Comparison of ENCODE assay signal across 9 mouse cellular contexts in the genomic region with DNA sequence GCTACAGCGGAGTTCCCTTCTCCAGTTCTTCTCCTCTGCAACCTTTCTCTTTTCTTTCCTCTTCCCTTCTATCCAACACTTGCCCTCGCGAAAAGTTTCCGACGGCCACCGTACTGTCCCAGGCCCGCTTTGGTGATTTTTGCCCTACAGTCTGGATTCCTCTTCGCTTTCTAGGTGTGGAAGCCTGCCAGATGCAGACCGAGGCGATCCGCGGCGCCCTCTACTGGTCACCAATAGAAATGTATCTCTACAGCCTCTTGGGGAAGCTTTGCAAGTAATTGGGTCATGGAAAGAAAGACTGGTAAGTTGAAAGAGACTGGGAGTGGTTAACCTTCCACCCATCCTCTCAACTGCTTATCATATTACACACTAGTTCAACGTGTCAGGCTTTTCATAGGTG. TPM values are rescaled to one million over a fixed set of nuclear protein-coding genes. Genes with fewer than 3 reads are reported as not detected.
DNase-seq lines count a peak whose midpoint lies in the region; ATAC-seq and TF ChIP-seq lines count a peak whose summit lies in the region.
"Had no signal": no experiment of that assay in that cellular context is flagged by ENCODE, and none has a peak within 500 bp of the region (broad histone marks: within the 10 kb centered on the region; RNA-seq: fewer than 3 reads in every experiment).

No protein-coding gene starts in this region.

- H3K4me2 ChIP-seq in forebrain, postnatal 0 days (ENCODE audit: low read depth) = peak overlapping the region; percentile 20; the same call in 1 of the 2 replicates
- H3K4me2 ChIP-seq in hindbrain, embryonic 16.5 days (ENCODE audit: low read length) = peak overlapping the region; percentile 30; the same call in 1 of the 2 replicates
- 0 out of 2 replicates have a peak overlapping the region, but pooled peaks have one; percentile 15 for H3K4me2 ChIP-seq in midbrain, embryonic 12.5 days (replicated peaks)
- peak overlapping the region; percentile 31 for H3K4me2 ChIP-seq in stomach, embryonic 15.5 days
- H3K4me2 ChIP-seq: neural tube, embryonic 12.5 days had no signal

- H3K9me3 ChIP-seq in forebrain, postnatal 0 days (ENCODE audit: low read length) = no peaks in the 10 kb centered on the region
- H3K9me3 ChIP-seq in hindbrain, embryonic 16.5 days (ENCODE audit: control insufficient read depth, low read length) = 0 out of 2 replicates have a peak, but pooled peaks cover 2% of the 10 kb centered on the region
- no peaks in the 10 kb centered on the region for H3K9me3 ChIP-seq in midbrain, embryonic 12.5 days
- no peaks in the 10 kb centered on the region for H3K9me3 ChIP-seq in stomach, embryonic 15.5 days
- H3K9me3 ChIP-seq: neural tube, embryonic 12.5 days had no signal

- under 1% methylated on average over 14 of the region's 14 CpGs for WGBS in forebrain, postnatal 0 days
- WGBS in hindbrain, embryonic 16.5 days = 2% methylated on average over 14 of the region's 14 CpGs
- WGBS in midbrain, embryonic 12.5 days = 2% methylated on average over 14 of the region's 14 CpGs
- WGBS in stomach, embryonic 15.5 days = 1% methylated on average over 14 of the region's 14 CpGs

- peak; percentile 64 for ATAC-seq in forebrain, postnatal 0 days
- 0 out of 2 replicates have a peak, but pooled peaks have one; percentile 40 for ATAC-seq in hindbrain, embryonic 16.5 days
- ATAC-seq in midbrain, embryonic 12.5 days (ENCODE audit: low FRiP score, low read depth) = peak; percentile 53; the same call in 1 of the 2 replicates
- ATAC-seq in stomach, embryonic 15.5 days (ENCODE audit: insufficient read depth, low FRiP score, low read depth) = peak; percentile 35; the same call in 1 of the 2 replicates

- H3K27ac ChIP-seq in forebrain, postnatal 0 days (ENCODE audit: low read depth, low read length) = no peak overlapping the region
- H3K27ac ChIP-seq in hindbrain, embryonic 16.5 days (ENCODE audit: low read depth, low read length) = no peak overlapping the region
- H3K27ac ChIP-seq in left cerebral cortex, adult 2 months = no peak overlapping the region
- H3K27ac ChIP-seq in midbrain, embryonic 12.5 days (replicated peaks) = no peak overlapping the region
- no peak overlapping the region for H3K27ac ChIP-seq in stomach, embryonic 15.5 days
- H3K27ac ChIP-seq: neural tube, embryonic 12.5 days had no signal

- peak; percentile 52 for DNase-seq in gastrocnemius, adult 18-20 months (ENCODE audit: low spot score)
- no peak for DNase-seq in gastrocnemius, postnatal 25 days
- DNase-seq in cerebellum, adult 18-20 months = peak; percentile 48 to 74
- DNase-seq in forebrain, postnatal 0 days = peak; percentile 83
- DNase-seq in left cerebral cortex, adult 2 months (ENCODE audit: extremely low spot score in 1 of 2, low spot score in 2 of 2) = peak; percentile 78 to 82

- TF ChIP-seq CTCF in forebrain, postnatal 0 days (IDR thresholded peaks at IDR 0.05; ENCODE audit: low read depth) = peak; percentile 82
- peak; percentile 90 for TF ChIP-seq CTCF in left cerebral cortex, adult 2 months (IDR thresholded peaks at IDR 0.05)

- H3K27me3 ChIP-seq in forebrain, postnatal 0 days (ENCODE audit: insufficient read depth, low read length) = peaks cover 73% of the 10 kb centered on the region
- peaks cover 67% of the 10 kb centered on the region for H3K27me3 ChIP-seq in hindbrain, embryonic 16.5 days (replicated peaks; ENCODE audit: control insufficient read depth, insufficient read depth, low read length)
- peaks cover 90% of the 10 kb centered on the region for H3K27me3 ChIP-seq in midbrain, embryonic 12.5 days
- peaks cover 64% of the 10 kb centered on the region for H3K27me3 ChIP-seq in stomach, embryonic 15.5 days (replicated peaks)

- H3K4me3 ChIP-seq in forebrain, postnatal 0 days (ENCODE audit: low read depth, low read length) = 0 out of 2 replicates have a peak overlapping the region, but pooled peaks have one; percentile 17
- no peak overlapping the region for H3K4me3 ChIP-seq in hindbrain, embryonic 16.5 days (ENCODE audit: low read length)
- H3K4me3 ChIP-seq in left cerebral cortex, adult 2 months = no peak overlapping the region
- no peak overlapping the region for H3K4me3 ChIP-seq in midbrain, embryonic 12.5 days
- no peak overlapping the region; the same call in 1 of the 2 replicates for H3K4me3 ChIP-seq in stomach, embryonic 15.5 days (replicated peaks)
- H3K4me3 ChIP-seq: neural tube, embryonic 12.5 days had no signal

- intact Hi-C loops in left cerebral cortex, adult 2 months (cut with DNase I) = loop anchor here (1.0 to 5.0 kb wide), 3 partner anchors 299 to 654 kb away; no protein-coding TSS in a partner anchor

- H3K9ac ChIP-seq in forebrain, postnatal 0 days = no peak overlapping the region
- H3K9ac ChIP-seq in hindbrain, embryonic 16.5 days (ENCODE audit: low read depth, low read length) = no peak overlapping the region
- no peak overlapping the region for H3K9ac ChIP-seq in midbrain, embryonic 12.5 days (replicated peaks)
- no peak overlapping the region for H3K9ac ChIP-seq in stomach, embryonic 15.5 days
- H3K9ac ChIP-seq: neural tube, embryonic 12.5 days had no signal

- no peaks in the 10 kb centered on the region for H3K4me1 ChIP-seq in forebrain, postnatal 0 days (ENCODE audit: insufficient read depth)
- H3K4me1 ChIP-seq in hindbrain, embryonic 16.5 days (ENCODE audit: control insufficient read depth, insufficient read depth, low read depth, low read length) = 0 out of 2 replicates have a peak, but pooled peaks cover 2% of the 10 kb centered on the region
- 0 out of 2 replicates have a peak, but pooled peaks cover 4% of the 10 kb centered on the region for H3K4me1 ChIP-seq in midbrain, embryonic 12.5 days
- 0 out of 2 replicates have a peak, but pooled peaks cover 3% of the 10 kb centered on the region for H3K4me1 ChIP-seq in stomach, embryonic 15.5 days

- H3K36me3 ChIP-seq in forebrain, postnatal 0 days (ENCODE audit: insufficient read depth) = no peaks in the 10 kb centered on the region
- no peaks in the 10 kb centered on the region for H3K36me3 ChIP-seq in hindbrain, embryonic 16.5 days (ENCODE audit: control insufficient read depth, insufficient read depth, low read length)
- H3K36me3 ChIP-seq in midbrain, embryonic 12.5 days = no peaks in the 10 kb centered on the region
- no peaks in the 10 kb centered on the region for H3K36me3 ChIP-seq in stomach, embryonic 15.5 days
- H3K36me3 ChIP-seq: neural tube, embryonic 12.5 days had no signal

RNA-seq across cellular contexts. Expression of a gene that starts 4.4 kb away (rescaled TPM):
- total RNA-seq in gastrocnemius, adult 18-20 months (2021) = not detected
- total RNA-seq in gastrocnemius, postnatal 25 days (2021) = not detected
- total RNA-seq in forebrain, postnatal 0 days (2014; rRNA removed) = 2.9 and 10.3 TPM in 2 replicates
- 3.8 and 7.2 TPM in 2 replicates for polyA plus RNA-seq in forebrain, postnatal 0 days (2015; fragmentation: Nextera tagmentation; extraction: Ambion mirVana)
- 0.54 TPM in 1 of 2 replicates, not detected in the other for polyA plus RNA-seq in hindbrain, embryonic 16.5 days (2015; fragmentation: Nextera tagmentation; extraction: Ambion mirVana)
- under 1 TPM; 0.29 to 0.79 TPM for total RNA-seq in left cerebral cortex, adult 2 months (2021)
- 5.2 and 9.3 TPM in 2 replicates for polyA plus RNA-seq in midbrain, embryonic 12.5 days (2016; fragmentation: Nextera tagmentation; extraction: Ambion mirVana)
- polyA plus RNA-seq in stomach, embryonic 15.5 days (2015; fragmentation: Nextera tagmentation; extraction: Ambion mirVana) = 0.08 and 0.12 TPM in 2 replicates
- polyA plus RNA-seq: neural tube, embryonic 12.5 days had no signal
